Mouse (Mus musculus): ENCODE measurements around the gene Pgm5. TPM values are rescaled to one million over a fixed set of nuclear protein-coding genes. Genes with fewer than 3 reads are reported as not detected.

Pgm5 gene
- 80.5 TPM for polyA plus RNA-seq (2014; fragmentation: Illumina TruSeq; extraction: RNeasy Lipid Tissue Mini Kit (QIAGEN cat#74804); ENCODE audit: low read depth, low replicate concordance)

DNA sequence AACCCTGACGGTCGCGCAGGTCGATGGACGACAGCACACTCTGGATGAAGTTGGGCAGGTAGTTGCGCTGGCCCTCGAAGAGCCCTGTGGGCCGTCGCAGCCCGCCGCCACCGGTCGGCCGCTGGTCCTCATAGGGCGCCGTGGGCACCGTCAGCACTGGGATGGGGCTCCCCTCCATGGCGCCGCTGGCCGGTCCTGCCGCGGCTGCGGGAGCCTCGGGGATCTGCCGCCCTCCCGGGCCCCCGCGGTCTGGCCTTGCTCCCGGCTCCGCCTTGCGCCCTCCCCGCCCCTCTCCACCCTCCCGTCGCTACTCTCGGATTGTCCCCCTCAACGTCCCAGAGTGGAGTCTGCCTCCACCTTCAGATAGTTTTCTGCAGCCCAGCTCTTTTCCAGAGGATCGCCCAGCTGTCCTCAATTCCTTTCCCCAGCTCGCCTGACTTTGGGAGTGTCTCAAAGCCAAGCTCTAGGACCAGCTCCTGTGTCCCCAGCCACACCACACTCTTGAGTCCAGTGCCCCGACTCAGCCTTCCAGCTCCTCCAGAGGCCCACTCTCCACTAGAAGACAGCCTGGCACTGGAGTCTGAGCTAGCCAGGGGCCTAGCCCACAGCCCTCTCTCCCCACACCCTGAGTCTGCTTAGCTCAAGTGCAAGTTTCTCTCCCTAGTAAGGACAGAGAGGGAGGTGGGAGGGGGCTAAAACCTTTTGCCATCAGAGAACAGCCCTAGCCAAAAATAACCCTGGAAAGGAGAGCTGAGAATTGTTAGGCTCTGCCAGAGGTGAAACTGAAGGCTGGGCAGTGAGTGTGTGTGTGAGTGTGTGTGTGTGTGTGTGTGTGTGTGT, at the start of gene Pgm5:
Pgm5 (minus strand) TSS at position 244 of the 840 bp plus-strand sequence.

DNA sequence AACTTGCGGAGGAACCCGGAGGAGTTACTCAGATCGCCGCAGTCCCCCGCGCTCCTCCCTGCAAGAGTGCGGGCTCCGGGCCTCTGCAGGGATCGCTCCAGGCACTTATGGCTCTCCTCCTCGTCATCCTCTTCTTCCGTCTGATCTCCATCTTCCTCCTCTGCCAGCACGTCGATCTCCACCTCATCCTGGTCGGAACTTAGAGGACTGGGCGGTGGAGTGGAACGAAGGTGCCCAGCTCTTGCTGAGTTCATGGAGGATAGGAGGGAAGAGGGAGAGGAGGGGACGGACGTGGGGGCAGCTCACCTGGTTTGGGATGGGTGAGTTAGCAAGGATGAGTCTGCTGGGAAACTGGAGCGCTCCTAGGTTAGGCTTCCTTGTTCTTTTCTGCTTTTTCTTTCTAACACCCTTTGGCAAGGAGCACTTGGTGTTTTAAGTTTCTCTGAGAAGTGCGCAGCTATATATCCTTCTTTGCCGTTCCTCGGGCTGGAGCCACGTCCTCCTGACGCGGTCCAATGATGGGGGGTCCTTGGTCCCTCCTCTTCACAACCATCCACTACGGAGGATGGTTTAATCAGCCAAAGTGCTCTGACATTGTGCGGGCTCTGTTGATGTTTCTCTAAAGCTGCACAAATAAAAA, 39.0 kb upstream of the Pgm5 start, which contains the start of gene Foxd4:
Foxd4 (minus strand) TSS at position 617 of the 640 bp plus-strand sequence.

GRCm38 (mm10) chr19:24875129-24875870, 13.6 kb upstream of the Pgm5 start, which contains the start of gene Gm10053:
TSS of gene Gm10053 (plus strand) at chr19:24875686.

GRCm38 (mm10) chr19:24673762-24674161, 187.9 kb downstream of the Pgm5 start, which contains the start of gene Tmem252:
TSS of gene Tmem252 (plus strand) at chr19:24674008.

Other genes with a start within 250 kb of the Pgm5 start
- 1.4 TPM for gene Tmem252, start 187.8 kb downstream of the Pgm5 start, polyA plus RNA-seq (2014; fragmentation: Illumina TruSeq; extraction: RNeasy Lipid Tissue Mini Kit (QIAGEN cat#74804); ENCODE audit: low read depth, low replicate concordance)
- gene Gm10053, start 13.8 kb upstream of the Pgm5 start, polyA plus RNA-seq (2014; fragmentation: Illumina TruSeq; extraction: RNeasy Lipid Tissue Mini Kit (QIAGEN cat#74804); ENCODE audit: low read depth, low replicate concordance): 611 TPM
- gene Foxd4, start 39.3 kb upstream of the Pgm5 start, polyA plus RNA-seq (2014; fragmentation: Illumina TruSeq; extraction: RNeasy Lipid Tissue Mini Kit (QIAGEN cat#74804); ENCODE audit: low read depth, low replicate concordance): not detected
- 40.4 TPM for gene Cbwd1, start 99.8 kb upstream of the Pgm5 start, polyA plus RNA-seq (2014; fragmentation: Illumina TruSeq; extraction: RNeasy Lipid Tissue Mini Kit (QIAGEN cat#74804); ENCODE audit: low read depth, low replicate concordance)
- gene Dock8, start 137.7 kb upstream of the Pgm5 start, polyA plus RNA-seq (2014; fragmentation: Illumina TruSeq; extraction: RNeasy Lipid Tissue Mini Kit (QIAGEN cat#74804); ENCODE audit: low read depth, low replicate concordance): 4.6 TPM